Mouse (Mus musculus): ENCODE measurements around the gene Olfr1174-ps.

GRCm38 (mm10) chr2:88327115-88327514 is 12.2 kb upstream of the Olfr1174-ps start, which contains the start of gene Olfr1175-ps:
- TF ChIP-seq CTCF (IDR thresholded peaks at IDR 0.05; ENCODE audit: low read depth) (no peak), EP300 (optimal IDR thresholded peaks at IDR 0.05) (no peak)

Data from stomach, postnatal 0 days (tissue).